ENCODE assay signal across 9 mouse cellular contexts in genomic region chr2:145880887-145881747, GRCm38 (mm10). TPM values are rescaled to one million over a fixed set of nuclear protein-coding genes. Genes with fewer than 3 reads are reported as not detected.
DNase-seq lines count a peak whose midpoint lies in the region; TF ChIP-seq lines count a peak whose summit lies in the region.
"Had no signal": no experiment of that assay in that cellular context is flagged by ENCODE, and none has a peak within 500 bp of the region (broad histone marks: within the 10 kb centered on the region; RNA-seq: fewer than 3 reads in every experiment).

No protein-coding gene starts in this region.

- H3K4me1 ChIP-seq in embryonic fibroblast, embryonic 13.5 days (ENCODE audit: control insufficient read depth, insufficient read depth, low read length): peaks cover 24% of the 10 kb centered on the region

- H3K4me3 ChIP-seq in embryonic fibroblast, embryonic 13.5 days (ENCODE audit: insufficient read depth, low read length): no peak overlapping the region

- TF ChIP-seq POLR2A in embryonic fibroblast, embryonic 13.5 days (IDR thresholded peaks at IDR 0.05; ENCODE audit: low read depth, low read length): 0 out of 2 replicates have a peak, but pooled peaks have one; percentile 14

- peak; percentile 37 for DNase-seq in cerebellum, adult 11 months
- no peak for DNase-seq in cerebellum, postnatal 14 days
- DNase-seq in kidney, postnatal 14 days: peak; percentile 31
- DNase-seq in kidney, postnatal 4 days: no peak
- peak; percentile 71 for DNase-seq in mesoderm, embryonic 11.5 days (ENCODE audit: low read depth, low spot score)
- DNase-seq in T-cell, adult 2 months (ENCODE audit: low spot score): no peak
- DNase-seq in layer of hippocampus, postnatal 10 days (ENCODE audit: low spot score in 2 of 2): no peak
- DNase-seq: midbrain, embryonic 14.5 days had no signal

- TF ChIP-seq CTCF in embryonic fibroblast, embryonic 13.5 days (IDR thresholded peaks at IDR 0.05; ENCODE audit: borderline replicate concordance, insufficient read depth, low read length): no peak

- peak overlapping the region; percentile 86 for H3K27ac ChIP-seq in embryonic fibroblast, embryonic 13.5 days (ENCODE audit: insufficient read depth, low read length)

RNA-seq across cellular contexts. Expression of gene Naa20, which starts 20.8 kb away (rescaled TPM):
- polyA plus RNA-seq in embryonic fibroblast, embryonic 13.5 days (2011; ENCODE audit: insufficient read length, low read depth, missing spikeins): 107 and 122 TPM in 2 replicates
- total RNA-seq in layer of hippocampus, postnatal 10 days (2021): 10 to 100 TPM; 62.3 to 69.6 TPM

RNA-seq across cellular contexts. Expression of gene Cfap61, which starts 53.5 kb away (rescaled TPM):
- polyA plus RNA-seq in embryonic fibroblast, embryonic 13.5 days (2011; ENCODE audit: insufficient read length, low read depth, missing spikeins): 0.33 and 0.60 TPM in 2 replicates
- total RNA-seq in layer of hippocampus, postnatal 10 days (2021): 1 to 10 TPM; 3.6 to 4.1 TPM

RNA-seq across cellular contexts. Expression of gene Crnkl1, which starts 53.7 kb away (rescaled TPM):
- 23.7 and 24.9 TPM in 2 replicates for polyA plus RNA-seq in embryonic fibroblast, embryonic 13.5 days (2011; ENCODE audit: insufficient read length, low read depth, missing spikeins)
- 10 to 100 TPM; 19.2 to 20.6 TPM for total RNA-seq in layer of hippocampus, postnatal 10 days (2021)

Comparison
In these comparisons a context has a peak if more than half of its experiments do, and no peak if none do; other contexts are left out.
1. DNase-seq: peak in cerebellum, adult 11 months (single experiment), kidney, postnatal 14 days (single experiment) and mesoderm, embryonic 11.5 days (single experiment); none in cerebellum, postnatal 14 days (0 of 2), kidney, postnatal 4 days (0 of 2), T-cell, adult 2 months (single experiment) and layer of hippocampus, postnatal 10 days (0 of 2).